Mouse (Mus musculus) ES-E14 (cell line): ENCODE data around the gene Rybp. TPM values are rescaled to one million over a fixed set of nuclear protein-coding genes. Genes with fewer than 3 reads are reported as not detected.

Source experiments
- DNase-seq: peaks from one replicate; pipeline ENCODE4 v3.0.0-alpha.2; 2013; ENCODE audit warnings: low read depth, low spot score
- H3K27ac ChIP-seq: 2 replicates; pipeline ENCODE4 v1.5.1; 2012; ENCODE audit warnings: low read depth, mild to moderate bottlenecking, low read length, moderate library complexity, mixed read lengths; ENCODE audit not compliant: poor library complexity, insufficient read depth, severe bottlenecking
- H3K36me3 ChIP-seq: 2 replicates; pipeline ENCODE4 v1.6.1; 2012; ENCODE audit warnings: mild to moderate bottlenecking, low read length, moderate library complexity, mixed read lengths; ENCODE audit not compliant: control insufficient read depth, poor library complexity, insufficient read depth, severe bottlenecking
- H3K4me1 ChIP-seq, 2 experiments: fragments of 150-350 bp in 1 of 2; sonication (generic) in 1 of 2; 2 replicates each; pipeline ENCODE4 v1.6.1; 2012; ENCODE audit warnings: low read length in 2 of 2, mild to moderate bottlenecking in 1 of 2, mixed read lengths in 1 of 2; ENCODE audit not compliant: control insufficient read depth in 2 of 2, insufficient read depth in 2 of 2, poor library complexity in 1 of 2
- H3K4me3 ChIP-seq, 2 experiments: fragments of 150-350 bp in 1 of 2; sonication (generic) in 1 of 2; 2 replicates each; pipeline ENCODE4 v1.5.1; 2012; ENCODE audit warnings: low read length in 2 of 2, low read depth in 1 of 2, mild to moderate bottlenecking in 1 of 2, mixed read lengths in 1 of 2; ENCODE audit not compliant: insufficient read depth in 1 of 2, poor library complexity in 1 of 2, severe bottlenecking in 1 of 2
- H3K9ac ChIP-seq: 2 replicates; pipeline ENCODE4 v1.6.1; 2012; ENCODE audit warnings: low read depth, mild to moderate bottlenecking, low read length, mixed read lengths; ENCODE audit not compliant: poor library complexity, insufficient read depth, severe bottlenecking
- H3K9me3 ChIP-seq: fragments of 150-350 bp; sonication (generic); 2 replicates; pipeline ENCODE4 v1.6.1; 2012; ENCODE audit warnings: low read depth, mild to moderate bottlenecking, low read length; ENCODE audit not compliant: control insufficient read depth, insufficient read depth
- CHD2 ChIP-seq: IDR thresholded peaks from 2 replicates; pipeline ENCODE4 v1.6.1; 2014; ENCODE audit warnings: mild to moderate bottlenecking, low read depth, low read length, inconsistent platforms
- HCFC1 ChIP-seq: IDR thresholded peaks from 2 replicates; pipeline ENCODE4 v1.6.1; 2012; ENCODE audit warnings: low read length, inconsistent platforms, borderline replicate concordance; ENCODE audit not compliant: insufficient read depth
- MAFK ChIP-seq: IDR thresholded peaks from 2 replicates; pipeline ENCODE4 v1.6.1; 2014; ENCODE audit warnings: mild to moderate bottlenecking, low read depth, low read length, inconsistent platforms; ENCODE audit not compliant: insufficient read depth
- ZC3H11A ChIP-seq: IDR thresholded peaks from 2 replicates; pipeline ENCODE4 v1.6.1; 2012; ENCODE audit warnings: low read depth, mild to moderate bottlenecking, inconsistent platforms, low read length, borderline replicate concordance
- ZNF384 ChIP-seq: IDR thresholded peaks from 2 replicates; pipeline ENCODE4 v1.6.1; 2012; ENCODE audit warnings: low read depth, low read length, inconsistent platforms
- in situ Hi-C, 2 experiments: fragments of 600-800 bp; cut with MboI; formaldehyde crosslinking; loops; one replicate each; pipeline ENCODE4 v1.15.1; 2025; ENCODE audit warnings: low sequenced_read_pairs in 2 of 2, inconsistent platforms in 1 of 2; ENCODE audit not compliant: unreplicated experiment in 2 of 2
- total RNA-seq: library from RNA; depleted of rRNA; stranded (reverse); fragments of 300-350 nt; gene quantifications from 2 replicates; pipeline ENCODE4 v1.2.3, GENCODE M21; 2012

Gene Rybp
- total RNA-seq, 1 experiment = 71.9 TPM

DNA sequence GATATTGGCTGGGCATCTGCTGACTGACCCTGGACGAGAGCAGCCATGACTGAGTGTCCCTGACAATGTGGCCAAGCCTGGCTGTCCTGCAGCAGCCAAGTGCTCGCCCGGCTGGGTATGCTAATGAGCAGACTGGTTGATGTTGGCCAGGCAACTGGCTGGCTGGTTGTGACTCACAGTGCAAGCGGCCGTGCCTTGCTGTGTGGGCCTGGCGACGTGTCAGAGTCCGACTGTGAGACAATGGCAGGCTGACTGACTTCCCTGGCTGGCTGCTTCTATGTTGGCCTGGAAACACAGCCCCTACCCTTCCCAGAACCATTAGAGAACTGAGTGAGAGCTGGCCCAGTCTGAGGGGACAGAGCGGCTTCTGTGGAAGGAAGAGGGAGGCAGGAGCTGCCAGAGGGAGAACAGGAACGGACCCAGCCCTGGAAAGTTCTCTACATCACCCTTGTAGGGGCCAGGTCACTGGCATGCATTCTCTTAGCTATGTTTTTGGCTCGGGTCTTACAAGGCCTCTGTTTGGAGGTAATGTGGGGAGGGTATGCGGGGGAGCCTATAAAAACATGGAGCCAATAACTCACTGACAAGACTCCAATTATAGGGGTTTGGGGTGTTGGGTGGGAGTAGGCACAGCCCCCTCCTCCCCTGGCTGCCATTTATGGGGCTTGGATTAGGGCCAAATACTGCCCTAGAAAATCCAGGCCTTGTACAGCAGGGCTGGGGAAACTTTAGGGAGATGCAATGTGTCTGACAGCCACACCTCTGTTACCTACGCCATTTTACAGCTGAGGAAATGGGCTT lies 68.5 kb downstream of the Rybp start:
- no peak overlapping the region for H3K9ac ChIP-seq
- H3K27ac ChIP-seq = no peak overlapping the region
- no peak overlapping the region for H3K4me3 ChIP-seq
- in situ Hi-C loops = no loop called here
- H3K36me3 ChIP-seq = no peaks in the 10 kb centered on the region
- H3K9me3 ChIP-seq = no peaks in the 10 kb centered on the region
- TF ChIP-seq HCFC1 = no peak
- TF ChIP-seq MAFK = no peak
- no peak for TF ChIP-seq ZNF384
- TF ChIP-seq ZC3H11A = no peak
- no peak for TF ChIP-seq CHD2
- H3K4me1 ChIP-seq = peaks cover 4 to 35% of the 10 kb centered on the region in 2 experiments; a peak in 3 of 4 replicates
- DNase-seq = no peak

GRCm38 (mm10) chr6:100217507-100217906 lies 69.8 kb downstream of the Rybp start:
- no peak overlapping the region for H3K4me3 ChIP-seq
- in situ Hi-C loops = no loop called here
- no peak overlapping the region for H3K27ac ChIP-seq
- no peaks in the 10 kb centered on the region for H3K9me3 ChIP-seq
- H3K36me3 ChIP-seq = no peaks in the 10 kb centered on the region
- DNase-seq = no peak
- TF ChIP-seq ZNF384 = no peak
- no peak for TF ChIP-seq HCFC1
- no peak for TF ChIP-seq ZC3H11A
- no peak for TF ChIP-seq MAFK
- TF ChIP-seq CHD2 = no peak
- H3K9ac ChIP-seq = no peak overlapping the region
- H3K4me1 ChIP-seq = peaks cover 6 to 40% of the 10 kb centered on the region in 2 experiments; a peak in 3 of 4 replicates

DNA sequence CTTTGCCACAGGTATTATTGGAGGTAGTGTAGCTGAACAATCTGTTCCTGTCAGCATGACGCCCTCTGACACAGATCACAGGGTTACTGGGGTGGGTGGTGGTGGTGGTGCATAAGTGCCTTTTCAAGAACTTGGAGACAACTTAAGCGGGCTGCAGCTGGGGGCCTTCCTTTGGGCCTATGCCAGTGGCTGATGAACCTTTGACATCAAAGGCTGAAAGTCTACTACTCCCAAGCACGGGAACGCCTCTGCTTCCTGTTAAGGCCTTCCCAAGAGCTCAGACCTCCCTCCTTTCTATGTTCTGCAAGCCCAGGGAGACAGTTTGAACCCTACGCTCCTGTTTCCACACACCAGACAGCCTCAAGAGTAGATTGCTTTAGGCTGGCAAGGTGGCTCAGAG lies 70.3 kb downstream of the Rybp start:
- no peak for DNase-seq
- Histone ChIP-seq H3K36me3 (no peaks in the 10 kb centered on the region), H3K4me3 (no peak overlapping the region), H3K27ac (no peak overlapping the region; the same call in 1 of the 2 replicates), H3K9ac (no peak overlapping the region), H3K9me3 (no peaks in the 10 kb centered on the region), H3K4me1 (peaks cover 6 to 43% of the 10 kb centered on the region in 2 experiments; a peak in 3 of 4 replicates)
- in situ Hi-C loops = no loop called here
- no peak for TF ChIP-seq MAFK
- no peak for TF ChIP-seq ZNF384
- TF ChIP-seq HCFC1 = no peak
- TF ChIP-seq CHD2 = no peak
- no peak for TF ChIP-seq ZC3H11A

GRCm38 (mm10) chr6:100215809-100216208 lies 71.5 kb downstream of the Rybp start:
- Histone ChIP-seq H3K27ac (no peak overlapping the region), H3K4me1 (peaks cover 6 to 45% of the 10 kb centered on the region in 2 experiments; a peak in 3 of 4 replicates), H3K9ac (no peak overlapping the region), H3K36me3 (no peaks in the 10 kb centered on the region), H3K4me3 (no peak overlapping the region), H3K9me3 (no peaks in the 10 kb centered on the region)
- in situ Hi-C loops = no loop called here
- TF ChIP-seq CHD2 (no peak), MAFK (no peak), HCFC1 (no peak), ZNF384 (no peak), ZC3H11A (no peak)
- no peak for DNase-seq
